Mouse (Mus musculus): Measurements from ENCODE around the gene 1700016D06Rik.
A peak's percentile ranks its signal among the peaks of the same experiment; 100 is the strongest.

- TF ChIP-seq POLR2A (IDR thresholded peaks at IDR 0.05; ENCODE audit: control insufficient read depth, low read depth, low read length) (no peak), CTCF (IDR thresholded peaks at IDR 0.05; ENCODE audit: control insufficient read depth, insufficient read depth, insufficient replicate concordance, low read depth, low read length) (peak; percentile 60; the same call in 1 of the 2 replicates)
Observed at GRCm38 (mm10) chr8:11616294-11616693, 84.6 kb downstream of the 1700016D06Rik start.
